Mouse (Mus musculus): ENCODE data around the gene Cacnb4. TPM values are rescaled to one million over a fixed set of nuclear protein-coding genes. Genes with fewer than 3 reads are reported as not detected.

The Cacnb4 gene
- total and polyA plus RNA-seq, 2 experiments from 2014 or later: 12.5 to 13.3 TPM

DNA sequence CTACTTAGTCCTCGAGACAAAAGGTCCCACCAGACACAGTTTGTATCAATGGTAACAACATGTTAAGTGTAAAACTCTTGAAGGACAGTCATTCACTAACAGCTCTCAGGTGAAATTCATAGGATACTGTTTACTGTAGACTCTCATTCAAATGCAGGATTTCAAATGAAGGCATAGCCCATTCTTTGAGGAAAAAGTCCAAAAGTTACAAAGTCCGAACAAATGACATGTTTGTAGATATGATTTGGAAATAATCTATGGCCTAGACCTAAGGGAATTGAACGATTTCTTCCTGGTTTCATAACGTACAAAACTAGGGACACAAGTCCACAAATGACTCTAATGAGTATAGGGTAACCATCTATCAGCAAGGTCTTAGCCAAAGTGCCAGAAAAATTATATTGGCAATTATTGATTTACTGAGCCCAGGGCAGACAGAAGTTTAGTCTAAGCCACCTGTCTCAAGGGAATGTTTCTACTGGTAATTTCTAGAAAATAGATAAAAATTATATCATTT, 206.5 kb downstream of the Cacnb4 start:
- no peak overlapping the region for H3K9ac ChIP-seq (replicated peaks; ENCODE audit: low read length, poor library complexity, severe bottlenecking)
- no peaks in the 10 kb centered on the region for H3K27me3 ChIP-seq (ENCODE audit: insufficient read depth, low read length)
- no peak overlapping the region for H3K27ac ChIP-seq (ENCODE audit: low read depth, low read length)
- H3K36me3 ChIP-seq (ENCODE audit: insufficient read depth, low read length): peaks cover 10% of the 10 kb centered on the region
- no peaks in the 10 kb centered on the region for H3K4me1 ChIP-seq (ENCODE audit: insufficient read depth, low read length)
- no peak overlapping the region for H3K4me3 ChIP-seq (ENCODE audit: low read depth, low read length)
- no peak overlapping the region for H3K4me2 ChIP-seq (ENCODE audit: low read depth, low read length, poor library complexity, severe bottlenecking)
- ATAC-seq (ENCODE audit: low FRiP score) (no peak), DNase-seq (ENCODE audit: low spot score) (no peak)
- 91% methylated on average over 4 of the region's 4 CpGs for WGBS
- no peak for TF ChIP-seq CTCF (IDR thresholded peaks at IDR 0.05)
- H3K9me3 ChIP-seq (ENCODE audit: low read length): no peaks in the 10 kb centered on the region

DNA sequence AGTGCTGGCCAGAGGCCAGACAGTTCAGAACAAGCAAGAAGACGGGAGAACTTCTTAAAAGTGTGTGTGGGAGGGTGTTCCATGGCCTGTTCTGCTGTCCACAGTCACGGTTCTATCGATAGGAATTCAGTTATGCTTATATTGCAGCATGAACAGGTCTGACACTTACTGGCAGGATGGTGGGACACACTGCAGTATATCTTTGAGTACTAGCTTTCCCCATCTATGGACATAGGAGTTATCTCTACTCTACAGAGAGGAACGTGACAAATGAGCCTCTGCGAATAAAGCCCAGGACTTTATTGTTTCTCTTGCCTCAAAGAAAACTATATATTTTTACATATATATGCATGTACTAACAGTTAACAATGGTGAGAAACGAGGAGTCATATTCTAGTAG, 209.0 kb downstream of the Cacnb4 start:
- ATAC-seq (ENCODE audit: low FRiP score) (no peak), DNase-seq (ENCODE audit: low spot score) (no peak)
- Histone ChIP-seq H3K36me3 (ENCODE audit: insufficient read depth, low read length) (peaks cover 4% of the 10 kb centered on the region; the same call in 1 of the 2 replicates), H3K4me1 (ENCODE audit: insufficient read depth, low read length) (no peaks in the 10 kb centered on the region), H3K27me3 (ENCODE audit: insufficient read depth, low read length) (no peaks in the 10 kb centered on the region), H3K4me3 (ENCODE audit: low read depth, low read length) (no peak overlapping the region), H3K27ac (ENCODE audit: low read depth, low read length) (no peak overlapping the region), H3K9me3 (ENCODE audit: low read length) (no peaks in the 10 kb centered on the region), H3K4me2 (ENCODE audit: low read depth, low read length, poor library complexity, severe bottlenecking) (no peak overlapping the region), H3K9ac (replicated peaks; ENCODE audit: low read length, poor library complexity, severe bottlenecking) (no peak overlapping the region)
- WGBS: 86% methylated on average over 6 of the region's 6 CpGs
- no peak for TF ChIP-seq CTCF (IDR thresholded peaks at IDR 0.05)

DNA sequence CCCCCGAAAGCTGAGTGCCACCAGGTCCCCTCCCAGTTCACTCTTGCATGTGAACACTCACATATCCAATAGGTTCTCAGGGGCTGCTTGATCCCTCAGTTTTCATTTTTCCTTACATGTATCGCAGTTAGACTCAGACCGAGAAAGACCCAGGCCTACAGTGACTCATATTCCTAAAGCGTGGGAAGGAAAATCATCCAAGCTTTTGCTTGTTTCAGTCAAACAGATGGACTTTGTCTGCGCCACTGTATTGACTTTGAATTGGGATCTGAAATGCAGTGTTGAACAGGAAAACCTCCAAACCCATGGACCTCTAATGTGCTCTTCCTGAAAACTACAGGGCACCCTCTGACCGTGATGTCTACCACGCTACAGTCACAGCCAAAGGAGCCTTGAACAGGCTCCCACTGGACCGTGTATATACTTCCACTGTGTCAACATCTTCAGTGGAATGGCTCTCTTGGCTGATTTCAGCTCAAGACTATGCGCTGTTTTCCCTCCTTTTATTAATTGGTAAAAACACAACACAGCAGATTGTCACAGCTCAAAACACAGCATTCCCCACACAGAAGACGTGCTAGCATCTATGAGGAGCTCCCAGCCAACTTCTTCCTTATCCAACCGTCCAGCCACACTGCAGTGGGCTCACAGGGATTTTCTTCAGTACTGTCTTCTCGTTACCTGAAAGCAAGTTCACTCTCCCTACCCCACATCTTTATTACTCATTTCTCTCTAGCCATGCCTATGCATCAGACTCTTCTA, 215.2 kb downstream of the Cacnb4 start:
- no peak for TF ChIP-seq CTCF (IDR thresholded peaks at IDR 0.05)
- 91% methylated on average over 12 of the region's 12 CpGs for WGBS

GRCm38 (mm10) chr2:52455606-52456479, 220.8 kb downstream of the Cacnb4 start:
- Histone ChIP-seq H3K36me3 (ENCODE audit: insufficient read depth, low read length) (peaks cover 7% of the 10 kb centered on the region; the same call in 1 of the 2 replicates), H3K4me2 (ENCODE audit: low read depth, low read length, poor library complexity, severe bottlenecking) (no peak overlapping the region), H3K4me3 (ENCODE audit: low read depth, low read length) (no peak overlapping the region), H3K9ac (replicated peaks; ENCODE audit: low read length, poor library complexity, severe bottlenecking) (no peak overlapping the region), H3K4me1 (ENCODE audit: insufficient read depth, low read length) (no peaks in the 10 kb centered on the region), H3K9me3 (ENCODE audit: low read length) (no peaks in the 10 kb centered on the region), H3K27me3 (ENCODE audit: insufficient read depth, low read length) (no peaks in the 10 kb centered on the region), H3K27ac (ENCODE audit: low read depth, low read length) (no peak overlapping the region)
- DNase-seq (ENCODE audit: low spot score): no peak
- no peak for TF ChIP-seq CTCF (IDR thresholded peaks at IDR 0.05)
- WGBS: 70% methylated on average over 7 of the region's 7 CpGs
- no peak for ATAC-seq (ENCODE audit: low FRiP score)

More for the DNA sequence above, 215.2 kb downstream of the Cacnb4 start:
- Histone ChIP-seq H3K27ac (ENCODE audit: low read depth, low read length) (no peak overlapping the region), H3K4me3 (ENCODE audit: low read depth, low read length) (no peak overlapping the region), H3K9me3 (ENCODE audit: low read length) (no peaks in the 10 kb centered on the region), H3K4me2 (ENCODE audit: low read depth, low read length, poor library complexity, severe bottlenecking) (no peak overlapping the region), H3K4me1 (ENCODE audit: insufficient read depth, low read length) (no peaks in the 10 kb centered on the region), H3K9ac (replicated peaks; ENCODE audit: low read length, poor library complexity, severe bottlenecking) (no peak overlapping the region), H3K36me3 (ENCODE audit: insufficient read depth, low read length) (no peaks in the 10 kb centered on the region), H3K27me3 (ENCODE audit: insufficient read depth, low read length) (no peaks in the 10 kb centered on the region)
- ATAC-seq (ENCODE audit: low FRiP score): no peak
- no peak for DNase-seq (ENCODE audit: low spot score)

- Histone ChIP-seq H3K36me3 (ENCODE audit: insufficient read depth, low read length) (peaks cover 14% of the 10 kb centered on the region), H3K9ac (replicated peaks; ENCODE audit: low read length, poor library complexity, severe bottlenecking) (no peak overlapping the region), H3K27ac (ENCODE audit: low read depth, low read length) (no peak overlapping the region), H3K4me3 (ENCODE audit: low read depth, low read length) (no peak overlapping the region), H3K4me1 (ENCODE audit: insufficient read depth, low read length) (no peaks in the 10 kb centered on the region), H3K4me2 (ENCODE audit: low read depth, low read length, poor library complexity, severe bottlenecking) (no peak overlapping the region), H3K27me3 (ENCODE audit: insufficient read depth, low read length) (no peaks in the 10 kb centered on the region), H3K9me3 (ENCODE audit: low read length) (no peaks in the 10 kb centered on the region)
- TF ChIP-seq CTCF (IDR thresholded peaks at IDR 0.05): no peak
- ATAC-seq (ENCODE audit: low FRiP score): no peak
- no peak for DNase-seq (ENCODE audit: low spot score)
- 92% methylated on average over 8 of the region's 8 CpGs for WGBS
These were observed 226.8 kb downstream of the Cacnb4 start for GRCm38 (mm10) chr2:52449818-52450217.
